Mouse (Mus musculus) neural tube, embryonic 13.5 days (tissue): ENCODE data around the gene Susd5. TPM values are rescaled to one million over a fixed set of nuclear protein-coding genes. Genes with fewer than 3 reads are reported as not detected.
"Not testable (repeated sequence)": the region's sequence is repeated elsewhere in the genome, so short reads cannot be mapped to it uniquely, and the experiment has no call there.

Experiments used
- ATAC-seq: fragments of 200-750 bp; cut with Nextera tagmentation; 2 replicates; pipeline ENCODE4 v1.8.0; 2017; ENCODE audit warnings: low read depth, mild to moderate bottlenecking, moderate TSS enrichment, moderate library complexity
- H3K27ac ChIP-seq: fragments of 300-500 bp; sonication (generic); replicated peaks from 2 replicates; pipeline ENCODE4 v1.5.1; 2015; ENCODE audit warnings: moderate library complexity, mild to moderate bottlenecking, inconsistent platforms
- H3K27me3 ChIP-seq: fragments of 300-500 bp; sonication (generic); 2 replicates; pipeline ENCODE4 v1.6.1; 2015; ENCODE audit warnings: mild to moderate bottlenecking, inconsistent platforms
- H3K36me3 ChIP-seq: fragments of 300-500 bp; sonication (generic); 2 replicates; pipeline ENCODE4 v1.6.1; 2015; ENCODE audit warnings: mild to moderate bottlenecking, inconsistent platforms
- H3K4me1 ChIP-seq: fragments of 300-500 bp; sonication (generic); replicated peaks from 2 replicates; pipeline ENCODE4 v1.6.1; 2015; ENCODE audit warnings: inconsistent platforms
- H3K4me2 ChIP-seq: fragments of 300-500 bp; sonication (generic); 2 replicates; pipeline ENCODE4 v1.6.1; 2015; ENCODE audit warnings: inconsistent platforms, mild to moderate bottlenecking, moderate library complexity
- H3K4me3 ChIP-seq: fragments of 300-500 bp; sonication (generic); 2 replicates; pipeline ENCODE4 v1.5.1; 2015; ENCODE audit warnings: mild to moderate bottlenecking, inconsistent platforms
- H3K9ac ChIP-seq: fragments of 300-500 bp; sonication (generic); 2 replicates; pipeline ENCODE4 v1.6.1; 2015; ENCODE audit warnings: moderate library complexity, mild to moderate bottlenecking, inconsistent platforms
- H3K9me3 ChIP-seq: fragments of 300-500 bp; sonication (generic); 2 replicates; pipeline ENCODE4 v1.6.1; 2016; ENCODE audit warnings: inconsistent platforms
- WGBS: fragments of 180-500 bp; shearing (Covaris S2); methylation state at CpG from one replicate; pipeline ENCODE4 v1.1.7; 2015; 5-methylcytosine and 5-hydroxymethylcytosine counted together
- polyA plus RNA-seq: library from polyadenylated mRNA; unstranded; fragments of >200 nt; fragmentation: Nextera tagmentation; extraction: Ambion mirVana; gene quantifications from 2 replicates; pipeline ENCODE4 v1.2.1, GENCODE M21; 2015

Gene Susd5
- polyA plus RNA-seq, 1 experiment from 2014 or later, result 1.1 TPM

- Histone ChIP-seq H3K4me3 (no peak overlapping the region), H3K27me3 (no peaks in the 10 kb centered on the region), H3K36me3 (no peaks in the 10 kb centered on the region), H3K4me1 (no peaks in the 10 kb centered on the region), H3K9me3 (no peaks in the 10 kb centered on the region), H3K27ac (no peak overlapping the region), H3K9ac (no peak overlapping the region), H3K4me2 (no peak overlapping the region)
- no peak for ATAC-seq
- 70% methylated on average over 11 of the region's 11 CpGs for WGBS
Measured at GRCm38 (mm10) chr9:114087106-114087815, 30.3 kb downstream of the Susd5 start.

GRCm38 (mm10) chr9:114088885-114089284 lies 31.9 kb downstream of the Susd5 start:
- WGBS, result 91% methylated on average over 6 of the region's 6 CpGs
- not testable (repeated sequence) for H3K9me3 ChIP-seq, H3K4me2 ChIP-seq

GRCm38 (mm10) chr9:114092188-114092587 lies 35.2 kb downstream of the Susd5 start:
- H3K4me2 ChIP-seq, H3K36me3 ChIP-seq, H3K27me3 ChIP-seq, H3K9me3 ChIP-seq, H3K4me1 ChIP-seq, H3K4me3 ChIP-seq, H3K9ac ChIP-seq, H3K27ac ChIP-seq: not testable (repeated sequence)
- WGBS, result 11% methylated on average over 9 of the region's 9 CpGs
- ATAC-seq, result 0 out of 2 replicates have a peak, but pooled peaks have one; percentile 50

More at GRCm38 (mm10) chr9:114088885-114089284, 31.9 kb downstream of the Susd5 start:
- not testable (repeated sequence) for H3K4me1 ChIP-seq, ATAC-seq, H3K27ac ChIP-seq, H3K4me3 ChIP-seq, H3K9ac ChIP-seq, H3K36me3 ChIP-seq, H3K27me3 ChIP-seq

- Histone ChIP-seq H3K27me3 (no peaks in the 10 kb centered on the region), H3K9me3 (no peaks in the 10 kb centered on the region), H3K4me3 (no peak overlapping the region), H3K4me2 (no peak overlapping the region), H3K27ac (no peak overlapping the region), H3K9ac (no peak overlapping the region), H3K36me3 (no peaks in the 10 kb centered on the region), H3K4me1 (no peaks in the 10 kb centered on the region)
- WGBS, result 94% methylated on average over 2 of the region's 2 CpGs
- ATAC-seq, result no peak
Measured at GRCm38 (mm10) chr9:114094854-114095253, 37.9 kb downstream of the Susd5 start.

- no peak overlapping the region for H3K4me3 ChIP-seq
- no peak for ATAC-seq
- H3K36me3 ChIP-seq, result no peaks in the 10 kb centered on the region
- H3K27ac ChIP-seq, result no peak overlapping the region
- WGBS, result 81% methylated on average over 9 of the region's 9 CpGs
- H3K27me3 ChIP-seq, result no peaks in the 10 kb centered on the region
- H3K9me3 ChIP-seq, result no peaks in the 10 kb centered on the region
- H3K9ac ChIP-seq, result no peak overlapping the region
- H3K4me2 ChIP-seq, result no peak overlapping the region
- no peaks in the 10 kb centered on the region for H3K4me1 ChIP-seq
Measured at GRCm38 (mm10) chr9:114098716-114099302, 41.9 kb downstream of the Susd5 start.

- WGBS, result 76% methylated on average over 2 of the region's 2 CpGs
- no peak overlapping the region for H3K9ac ChIP-seq
- no peak overlapping the region for H3K27ac ChIP-seq
- H3K27me3 ChIP-seq, result no peaks in the 10 kb centered on the region
- no peak overlapping the region for H3K4me2 ChIP-seq
- ATAC-seq, result no peak
- H3K4me1 ChIP-seq, result no peaks in the 10 kb centered on the region
- no peak overlapping the region for H3K4me3 ChIP-seq
- H3K36me3 ChIP-seq, result no peaks in the 10 kb centered on the region
- H3K9me3 ChIP-seq, result no peaks in the 10 kb centered on the region
Measured at GRCm38 (mm10) chr9:114110268-114110667, 53.3 kb downstream of the Susd5 start.

- Histone ChIP-seq H3K36me3 (no peaks in the 10 kb centered on the region), H3K27ac (no peak overlapping the region), H3K9ac (no peak overlapping the region), H3K9me3 (no peaks in the 10 kb centered on the region), H3K4me3 (no peak overlapping the region), H3K27me3 (no peaks in the 10 kb centered on the region), H3K4me2 (no peak overlapping the region), H3K4me1 (no peaks in the 10 kb centered on the region)
- ATAC-seq, result no peak
- 90% methylated on average over 8 of the region's 8 CpGs for WGBS
Measured at GRCm38 (mm10) chr9:114111161-114111560, 54.2 kb downstream of the Susd5 start.

GRCm38 (mm10) chr9:114112226-114112625 lies 55.3 kb downstream of the Susd5 start:
- ATAC-seq, result no peak
- H3K9ac ChIP-seq, result no peak overlapping the region
- H3K4me3 ChIP-seq, result no peak overlapping the region
- no peaks in the 10 kb centered on the region for H3K27me3 ChIP-seq
- H3K36me3 ChIP-seq, result no peaks in the 10 kb centered on the region
- H3K27ac ChIP-seq, result no peak overlapping the region
- H3K4me2 ChIP-seq, result no peak overlapping the region
- no peaks in the 10 kb centered on the region for H3K4me1 ChIP-seq
- no peaks in the 10 kb centered on the region for H3K9me3 ChIP-seq
- 49% methylated on average over 6 of the region's 6 CpGs for WGBS

GRCm38 (mm10) chr9:114113911-114114623 lies 57.1 kb downstream of the Susd5 start:
- no peak overlapping the region for H3K4me3 ChIP-seq
- no peak overlapping the region for H3K27ac ChIP-seq
- H3K4me1 ChIP-seq, result no peaks in the 10 kb centered on the region
- 85% methylated on average over 18 of the region's 18 CpGs for WGBS
- no peak overlapping the region for H3K4me2 ChIP-seq
- H3K36me3 ChIP-seq, result no peaks in the 10 kb centered on the region
- H3K27me3 ChIP-seq, result no peaks in the 10 kb centered on the region
- H3K9me3 ChIP-seq, result no peaks in the 10 kb centered on the region
- no peak for ATAC-seq
- no peak overlapping the region for H3K9ac ChIP-seq

GRCm38 (mm10) chr9:114116672-114117071 lies 59.7 kb downstream of the Susd5 start:
- WGBS, result 21% methylated on average over 5 of the region's 5 CpGs

GRCm38 (mm10) chr9:114122862-114123261 lies 65.9 kb downstream of the Susd5 start:
- not testable (repeated sequence) for H3K27ac ChIP-seq, H3K9me3 ChIP-seq, H3K27me3 ChIP-seq, H3K4me1 ChIP-seq, H3K4me3 ChIP-seq, H3K9ac ChIP-seq, H3K36me3 ChIP-seq, ATAC-seq, H3K4me2 ChIP-seq

More at GRCm38 (mm10) chr9:114116672-114117071, 59.7 kb downstream of the Susd5 start:
- H3K4me2 ChIP-seq, H3K9me3 ChIP-seq, H3K27me3 ChIP-seq, H3K4me1 ChIP-seq, H3K9ac ChIP-seq, H3K4me3 ChIP-seq, H3K36me3 ChIP-seq, H3K27ac ChIP-seq, ATAC-seq: not testable (repeated sequence)

- not testable (repeated sequence) for ATAC-seq, H3K9me3 ChIP-seq, H3K27ac ChIP-seq, H3K4me3 ChIP-seq, H3K36me3 ChIP-seq, H3K9ac ChIP-seq, H3K4me2 ChIP-seq, H3K27me3 ChIP-seq, H3K4me1 ChIP-seq
- 93% methylated on average over 1 of the region's 1 CpGs for WGBS
Measured at GRCm38 (mm10) chr9:114129273-114129835, 72.4 kb downstream of the Susd5 start.
